Mouse (Mus musculus) liver, postnatal 0 days (tissue): ENCODE measurements around the gene Aff3. TPM values are rescaled to one million over a fixed set of nuclear protein-coding genes. Genes with fewer than 3 reads are reported as not detected.

Source experiments
- ATAC-seq: fragments of 200-750 bp; cut with Nextera tagmentation; 2 replicates; pipeline ENCODE4 v1.8.0; 2017; ENCODE audit warnings: mild to moderate bottlenecking, moderate library complexity
- DNase-seq: peaks from one replicate; pipeline ENCODE4 v3.0.0-alpha.2; 2016
- H3K27ac ChIP-seq: fragments of 300-500 bp; sonication (generic); 2 replicates; pipeline ENCODE4 v1.5.1; 2014; ENCODE audit warnings: antibody characterized with exemption, moderate library complexity, mild to moderate bottlenecking, low read depth
- H3K27me3 ChIP-seq: fragments of 300-500 bp; sonication (generic); 2 replicates; pipeline ENCODE4 v1.6.1; 2014; ENCODE audit warnings: low read length, control low read depth, mixed read lengths; ENCODE audit not compliant: insufficient read depth
- H3K36me3 ChIP-seq: fragments of 300-500 bp; sonication (generic); replicated peaks from 2 replicates; pipeline ENCODE4 v1.6.1; 2014; ENCODE audit warnings: mild to moderate bottlenecking, control low read depth, low read length, moderate library complexity, mixed read lengths; ENCODE audit not compliant: insufficient read depth
- H3K4me1 ChIP-seq: fragments of 300-500 bp; sonication (generic); 2 replicates; pipeline ENCODE4 v1.6.1; 2014; ENCODE audit warnings: antibody characterized with exemption, mild to moderate bottlenecking, control low read depth; ENCODE audit not compliant: insufficient read depth
- H3K4me2 ChIP-seq: fragments of 300-500 bp; sonication (generic); 2 replicates; pipeline ENCODE4 v1.6.1; 2014; ENCODE audit warnings: low read depth, mild to moderate bottlenecking, low read length, moderate library complexity, mixed read lengths
- H3K4me3 ChIP-seq: fragments of 300-500 bp; sonication (generic); 2 replicates; pipeline ENCODE4 v1.5.1; 2014; ENCODE audit warnings: low read depth, low read length
- H3K9ac ChIP-seq: fragments of 300-500 bp; sonication (generic); replicated peaks from 2 replicates; pipeline ENCODE4 v1.6.1; 2014; ENCODE audit warnings: mild to moderate bottlenecking, moderate library complexity
- H3K9me3 ChIP-seq: fragments of 300-500 bp; sonication (generic); 2 replicates; pipeline ENCODE4 v1.6.1; 2016; ENCODE audit warnings: mild to moderate bottlenecking, control low read depth, low read length, mixed read lengths
- CTCF ChIP-seq: sonication (generic); IDR thresholded peaks from 2 replicates; pipeline ENCODE4 v1.5.1; 2016; ENCODE audit warnings: antibody characterized with exemption, low read depth
- EP300 ChIP-seq: IDR thresholded peaks from 2 replicates; pipeline ENCODE4 v1.6.1; 2016; ENCODE audit warnings: antibody characterized with exemption, low read depth, mild to moderate bottlenecking
- WGBS: fragments of 180-500 bp; shearing (Covaris S2); extraction: QIAGEN DNeasy Blood & Tissue Kit; methylation state at CpG from one replicate; pipeline ENCODE4 v1.1.7; 2014; ENCODE audit not compliant: insufficient replicate concordance; 5-methylcytosine and 5-hydroxymethylcytosine counted together
- polyA plus RNA-seq: library from polyadenylated mRNA; unstranded; fragments of >200 nt; fragmentation: Nextera tagmentation; extraction: Ambion mirVana; gene quantifications from 2 replicates; pipeline ENCODE4 v1.2.1, GENCODE M21; 2015

Gene Aff3
- polyA plus RNA-seq, 1 experiment from 2014 or later, result 1.1 TPM

GRCm38 (mm10) chr1:38662616-38663193 lies 2.0 kb downstream of the Aff3 start:
- Histone ChIP-seq H3K4me2 (peak overlapping the region; percentile 4; the same call in 1 of the 2 replicates), H3K9me3 (no peaks in the 10 kb centered on the region), H3K4me3 (no peak overlapping the region), H3K9ac (no peak overlapping the region), H3K36me3 (no peaks in the 10 kb centered on the region), H3K4me1 (peaks cover 4% of the 10 kb centered on the region; the same call in 1 of the 2 replicates), H3K27me3 (no peaks in the 10 kb centered on the region), H3K27ac (no peak overlapping the region)
- no peak for TF ChIP-seq CTCF
- TF ChIP-seq EP300, result no peak
- no peak for ATAC-seq
- DNase-seq, result no peak
- 46% methylated on average over 3 of the region's 3 CpGs for whole genome bisulfite sequencing

DNA sequence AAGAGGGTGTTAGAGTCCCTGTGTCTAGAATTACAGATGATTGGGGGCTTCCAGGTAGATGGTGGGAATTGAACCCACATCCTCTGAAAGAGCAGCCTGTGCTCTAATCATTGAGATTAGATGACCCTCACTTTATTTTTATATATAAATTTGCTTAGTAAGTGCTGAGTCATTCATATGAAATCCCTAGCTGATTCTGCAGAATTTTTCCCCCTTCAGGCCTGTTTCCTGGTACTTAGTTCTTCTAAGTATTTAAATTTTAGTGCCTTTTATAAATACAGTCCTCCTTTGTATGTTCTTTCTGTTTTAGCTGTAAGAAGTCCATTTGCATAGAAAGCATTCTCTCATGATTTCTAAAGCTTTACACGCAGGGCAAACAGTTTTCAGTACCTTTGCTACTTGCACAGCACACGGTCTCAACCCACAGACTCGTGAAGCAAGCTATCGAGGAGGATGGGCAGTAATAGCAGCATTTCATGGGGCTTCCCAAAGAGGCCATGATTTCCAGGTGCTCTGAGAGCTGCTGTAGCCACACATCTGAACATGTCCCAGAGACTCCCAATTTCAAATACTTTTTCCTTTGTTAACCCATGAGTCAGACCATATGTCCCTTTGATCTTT lies 5.7 kb downstream of the Aff3 start:
- H3K27ac ChIP-seq, result no peak overlapping the region
- TF ChIP-seq CTCF, result no peak
- no peak for TF ChIP-seq EP300
- H3K4me2 ChIP-seq, result no peak overlapping the region
- H3K4me3 ChIP-seq, result no peak overlapping the region
- no peaks in the 10 kb centered on the region for H3K27me3 ChIP-seq
- ATAC-seq (no peak), DNase-seq (no peak)
- H3K9me3 ChIP-seq, result no peaks in the 10 kb centered on the region
- no peak overlapping the region for H3K9ac ChIP-seq
- no peaks in the 10 kb centered on the region for H3K36me3 ChIP-seq
- no peaks in the 10 kb centered on the region for H3K4me1 ChIP-seq
- 80% methylated on average over 4 of the region's 4 CpGs for WGBS

DNA sequence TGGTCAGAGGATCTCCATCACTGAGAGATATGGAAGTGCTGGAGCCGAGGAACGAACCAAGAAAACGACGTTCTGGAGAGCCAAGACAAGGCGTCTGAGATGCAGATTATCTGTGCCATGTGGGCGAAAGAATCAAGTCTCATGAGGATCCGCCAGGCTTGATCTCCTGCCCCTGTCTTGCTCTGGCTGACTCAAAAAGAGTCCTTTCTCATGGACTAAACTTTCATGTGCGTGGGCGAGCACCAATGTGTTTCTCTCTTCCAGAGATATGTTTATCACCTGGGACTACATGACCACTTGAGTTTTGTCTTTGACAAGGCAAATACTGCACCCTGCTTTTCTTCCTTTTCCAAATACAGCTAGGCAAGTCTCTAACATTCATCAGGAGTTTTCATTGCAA lies 6.4 kb downstream of the Aff3 start:
- H3K9me3 ChIP-seq, result no peaks in the 10 kb centered on the region

GRCm38 (mm10) chr1:38657606-38658005 lies 7.1 kb downstream of the Aff3 start:
- ATAC-seq (peak; percentile 33; the same call in 1 of the 2 replicates), DNase-seq (peak; percentile 43)
- Histone ChIP-seq H3K4me1 (no peaks in the 10 kb centered on the region), H3K27me3 (no peaks in the 10 kb centered on the region), H3K4me2 (no peak overlapping the region), H3K9me3 (no peaks in the 10 kb centered on the region), H3K36me3 (no peaks in the 10 kb centered on the region), H3K9ac (no peak overlapping the region), H3K27ac (peak overlapping the region; percentile 55; the same call in 1 of the 2 replicates), H3K4me3 (no peak overlapping the region)
- 45% methylated on average over 7 of the region's 7 CpGs for WGBS
- TF ChIP-seq EP300 (no peak), CTCF (no peak)

More for the DNA sequence above, 6.4 kb downstream of the Aff3 start:
- Histone ChIP-seq H3K9ac (no peak overlapping the region), H3K4me2 (no peak overlapping the region), H3K36me3 (no peaks in the 10 kb centered on the region), H3K27me3 (no peaks in the 10 kb centered on the region), H3K4me1 (no peaks in the 10 kb centered on the region), H3K27ac (peak overlapping the region; percentile 55; the same call in 1 of the 2 replicates), H3K4me3 (no peak overlapping the region)
- TF ChIP-seq CTCF, result no peak
- DNase-seq, result no peak
- ATAC-seq, result no peak
- 80% methylated on average over 9 of the region's 9 CpGs for WGBS

DNA sequence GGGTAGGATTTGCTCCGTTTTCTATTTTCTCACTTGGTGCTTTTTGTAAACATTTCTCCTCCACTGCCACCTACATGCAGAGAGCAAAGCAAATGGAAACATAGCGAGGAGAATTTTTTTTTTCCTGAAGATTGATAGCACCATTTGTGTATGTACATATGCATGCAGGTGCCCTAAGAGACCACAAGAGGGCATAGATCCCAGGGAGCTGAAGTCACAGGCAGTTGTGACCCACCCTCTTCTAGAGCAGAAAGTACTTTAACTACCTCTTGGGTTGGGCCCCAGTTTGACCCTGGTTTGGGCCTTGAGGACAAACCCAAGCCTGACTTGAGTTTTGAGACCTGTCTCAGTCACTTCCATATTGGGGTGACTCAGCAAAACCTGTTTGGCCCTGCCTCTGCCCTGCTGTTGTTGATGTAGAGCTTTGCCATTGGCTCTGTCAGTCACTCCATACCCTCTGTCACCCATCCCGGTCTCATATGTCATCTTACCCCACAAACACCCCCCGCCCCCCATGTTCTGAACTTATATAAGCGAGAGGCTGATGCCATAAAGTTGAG lies 9.7 kb downstream of the Aff3 start:
- H3K27ac ChIP-seq, result no peak overlapping the region
- no peaks in the 10 kb centered on the region for H3K27me3 ChIP-seq
- H3K4me1 ChIP-seq, result no peaks in the 10 kb centered on the region
- DNase-seq, result no peak
- no peak for ATAC-seq
- 85% methylated on average over 5 of the region's 5 CpGs for WGBS
- no peak overlapping the region for H3K4me3 ChIP-seq
- no peaks in the 10 kb centered on the region for H3K36me3 ChIP-seq
- no peak overlapping the region for H3K9ac ChIP-seq
- no peaks in the 10 kb centered on the region for H3K9me3 ChIP-seq
- H3K4me2 ChIP-seq, result no peak overlapping the region
- TF ChIP-seq EP300, result no peak
- peak; percentile 31; the same call in 1 of the 2 replicates for TF ChIP-seq CTCF

GRCm38 (mm10) chr1:38650031-38650430 lies 14.7 kb downstream of the Aff3 start:
- Histone ChIP-seq H3K27me3 (no peaks in the 10 kb centered on the region), H3K4me1 (no peaks in the 10 kb centered on the region), H3K27ac (no peak overlapping the region), H3K36me3 (no peaks in the 10 kb centered on the region), H3K4me3 (no peak overlapping the region), H3K9ac (no peak overlapping the region), H3K9me3 (no peaks in the 10 kb centered on the region), H3K4me2 (no peak overlapping the region)
- DNase-seq, result no peak
- TF ChIP-seq CTCF (no peak), EP300 (no peak)
- 60% methylated on average over 7 of the region's 7 CpGs for WGBS
- ATAC-seq, result no peak
